Mouse (Mus musculus): ENCODE measurements around the gene Synm.

The Synm gene

GRCm38 (mm10) chr7:67759629-67759995, at the start of gene Synm:
Gene Synm, minus strand, starts transcription at chr7:67759742.
- DNase-seq: peak; percentile 78

- DNase-seq: no peak
Measured at GRCm38 (mm10) chr7:67803857-67804215, 44.3 kb upstream of the Synm start.

DNA sequence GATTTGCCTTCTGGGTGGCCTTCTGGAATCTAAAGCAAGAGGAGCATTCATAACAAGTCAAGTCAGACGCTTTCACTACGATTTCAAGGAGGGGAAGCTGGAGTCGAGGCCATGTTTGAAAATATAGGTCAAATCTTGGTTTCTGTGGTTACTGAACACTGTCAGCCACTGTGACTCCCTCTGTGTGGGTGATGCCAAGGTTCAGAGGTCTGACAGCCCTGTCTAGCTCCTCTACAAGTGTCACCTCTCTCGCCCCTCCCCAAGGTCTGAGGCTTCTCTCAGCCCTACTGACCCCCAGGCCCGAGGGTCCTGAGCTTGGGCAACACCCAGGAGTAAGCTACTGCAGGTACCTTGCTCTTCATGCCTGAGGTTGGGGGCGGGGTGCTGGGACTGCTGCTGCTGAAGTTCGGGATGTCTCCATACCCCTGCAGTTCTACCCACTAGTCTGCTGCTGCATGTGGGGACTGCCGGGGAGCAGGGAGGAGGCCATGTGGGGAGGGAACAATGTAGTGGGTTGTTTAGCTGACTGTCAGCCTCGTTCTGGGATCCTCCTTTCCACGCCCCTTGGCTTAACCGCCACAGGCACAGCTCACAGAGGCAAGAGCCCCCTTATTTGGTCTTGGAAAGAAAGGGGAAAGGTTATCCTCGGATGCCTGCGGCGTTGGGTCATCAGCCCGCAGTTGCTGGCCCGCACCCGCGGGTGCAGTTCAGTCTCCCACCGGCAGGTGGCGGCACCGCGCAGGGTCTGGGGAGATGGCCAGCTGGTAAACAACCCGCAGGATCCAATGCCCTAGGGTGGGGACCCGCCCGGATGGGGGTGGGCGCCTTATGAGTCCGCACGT, 43.7 kb upstream of the Synm start:
- DNase-seq: peak; percentile 77

GRCm38 (mm10) chr7:67801022-67801421, 41.5 kb upstream of the Synm start:
- DNase-seq: no peak

DNA sequence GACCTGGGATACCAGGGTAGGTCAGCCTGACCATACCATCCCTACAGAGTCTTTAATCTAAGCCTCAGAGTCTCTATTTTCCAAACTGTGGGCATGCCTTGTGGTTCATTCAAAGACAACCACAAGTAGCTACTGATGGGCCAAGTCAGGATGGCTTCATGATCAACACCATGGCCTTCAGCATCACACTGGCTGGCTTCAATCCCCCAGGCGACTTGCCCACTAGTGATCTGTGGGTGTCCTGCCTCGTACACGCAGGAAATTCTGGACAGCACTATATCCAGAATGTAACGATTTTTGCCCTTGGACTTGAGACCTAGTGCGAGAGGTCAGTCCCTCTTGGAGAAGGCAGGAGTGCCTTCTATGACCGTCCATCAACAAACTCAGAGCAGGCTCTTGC, 41.0 kb upstream of the Synm start:
- DNase-seq: no peak

DNA sequence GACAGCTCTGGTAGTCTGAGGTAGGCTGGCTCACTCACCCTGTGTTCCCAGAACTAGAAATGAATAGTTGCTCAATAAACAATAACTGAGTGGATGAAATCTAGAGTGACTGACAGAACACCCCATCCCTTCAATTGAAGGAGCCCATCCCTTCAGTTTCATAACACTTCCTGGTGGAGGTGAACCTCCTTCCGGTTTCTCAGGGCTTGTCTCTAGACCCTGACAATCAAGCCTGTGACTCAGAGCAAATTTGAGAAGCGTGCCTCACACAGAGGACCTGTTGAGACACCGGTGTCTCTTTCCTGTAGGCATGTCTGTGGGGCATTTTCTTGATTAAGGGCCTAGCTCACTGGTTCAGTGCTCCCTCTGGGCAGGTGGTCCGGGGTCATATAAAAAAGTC, 38.9 kb upstream of the Synm start:
- DNase-seq: no peak

DNA sequence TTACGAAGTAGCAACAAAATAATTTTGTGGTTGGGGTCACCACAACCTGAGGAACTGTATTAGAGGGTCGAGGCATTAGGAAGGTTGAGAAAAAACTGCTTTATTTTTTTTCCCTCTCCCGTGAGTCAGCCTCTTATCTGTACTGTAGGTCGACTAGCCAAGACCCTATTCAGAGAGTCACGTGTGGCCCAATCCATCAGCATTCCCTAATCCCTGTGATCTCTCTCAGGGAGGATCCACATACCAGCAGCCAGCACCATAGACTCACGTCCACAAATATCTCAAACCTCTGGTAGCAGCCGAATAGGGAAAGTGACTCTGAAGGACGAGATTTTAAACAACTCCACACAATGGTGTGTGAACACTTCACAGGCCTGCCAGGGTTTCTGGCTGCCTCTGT, 37.5 kb upstream of the Synm start:
- no peak for DNase-seq

- no peak for DNase-seq
Measured at GRCm38 (mm10) chr7:67793449-67793848, 33.9 kb upstream of the Synm start.

DNA sequence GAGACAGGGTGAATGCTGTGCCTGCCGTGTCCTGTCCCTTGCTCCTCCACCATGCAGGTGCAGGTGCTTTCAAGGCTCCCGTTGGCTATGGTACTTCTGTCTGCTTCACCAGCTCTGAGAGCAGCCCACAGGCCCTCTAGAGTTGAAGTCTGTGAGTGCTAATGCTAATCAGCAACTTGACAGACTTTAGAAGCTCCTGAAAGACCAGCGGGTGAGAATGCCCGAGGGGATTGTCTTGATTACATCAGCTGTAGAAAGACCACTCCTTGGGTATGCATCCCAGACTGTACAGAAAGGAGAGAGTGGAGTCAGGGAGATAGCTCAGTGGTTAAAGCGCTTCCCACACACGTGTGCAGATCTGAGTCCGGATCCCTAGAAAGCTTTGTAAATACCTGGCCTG, 31.7 kb upstream of the Synm start:
- no peak for DNase-seq

GRCm38 (mm10) chr7:67788713-67789112, 29.2 kb upstream of the Synm start:
- peak; percentile 80 for DNase-seq

DNA sequence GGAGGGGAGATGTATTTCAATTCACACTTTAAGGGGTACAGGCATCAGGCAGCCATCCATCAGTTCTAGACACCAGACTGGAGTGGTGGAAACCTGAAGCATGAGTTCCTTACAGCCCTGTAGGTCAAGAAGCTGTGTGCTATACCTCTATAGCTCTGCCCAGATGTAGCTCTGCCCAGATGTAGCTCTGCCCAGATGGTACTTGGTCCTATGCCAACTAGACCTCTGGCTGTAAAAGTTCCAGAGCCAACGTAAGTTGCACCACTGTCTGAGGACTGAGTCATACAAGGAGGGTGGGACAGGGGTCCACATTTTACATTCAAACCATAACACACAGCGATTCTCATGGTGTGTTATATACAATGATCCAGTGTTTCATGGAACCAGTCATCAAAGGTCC, 28.3 kb upstream of the Synm start:
- DNase-seq: no peak

- no peak for DNase-seq
Measured at GRCm38 (mm10) chr7:67776636-67777305, 17.2 kb upstream of the Synm start.

GRCm38 (mm10) chr7:67775623-67776022, 16.1 kb upstream of the Synm start:
- DNase-seq: no peak

DNA sequence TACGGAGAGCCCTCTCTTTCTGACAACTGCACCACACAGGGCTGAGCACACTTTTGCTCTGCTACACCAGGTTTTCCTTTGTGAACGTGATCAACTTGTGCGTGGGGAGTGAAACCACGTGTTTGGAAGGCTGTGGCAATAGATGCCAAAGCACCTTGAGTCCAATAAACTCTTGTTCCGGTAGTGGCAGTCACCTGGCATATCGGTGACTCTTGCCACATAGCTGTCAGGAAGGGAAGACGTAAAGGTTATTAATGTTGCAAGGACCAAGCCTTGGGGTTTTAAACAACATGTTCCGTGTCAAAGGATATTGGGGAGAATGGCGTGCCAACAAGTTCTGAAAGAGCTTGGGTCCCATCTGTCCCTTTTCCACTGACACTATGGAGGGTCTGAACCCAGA, 12.7 kb upstream of the Synm start:
- DNase-seq: no peak

DNA sequence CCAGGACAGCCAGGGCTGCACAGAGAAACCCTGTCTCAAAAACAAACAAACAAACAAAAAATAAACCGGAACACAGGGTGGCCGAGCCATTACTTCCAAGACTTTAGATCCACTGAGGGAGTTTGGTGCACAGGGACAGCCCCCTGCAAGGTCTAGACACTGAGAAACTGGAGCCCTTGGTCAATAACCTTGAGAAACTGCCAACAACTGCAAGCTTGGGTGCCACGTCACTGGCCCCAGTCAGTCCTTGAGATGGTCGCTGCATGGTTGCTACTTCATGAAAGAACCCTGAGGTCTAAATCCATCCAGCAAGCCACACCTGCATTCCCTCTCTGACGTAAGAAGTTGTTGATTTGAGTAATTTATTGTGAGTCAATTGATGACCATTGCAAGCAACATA, 9.9 kb upstream of the Synm start:
- no peak for DNase-seq

GRCm38 (mm10) chr7:67768125-67768524, 8.6 kb upstream of the Synm start:
- no peak for DNase-seq

DNA sequence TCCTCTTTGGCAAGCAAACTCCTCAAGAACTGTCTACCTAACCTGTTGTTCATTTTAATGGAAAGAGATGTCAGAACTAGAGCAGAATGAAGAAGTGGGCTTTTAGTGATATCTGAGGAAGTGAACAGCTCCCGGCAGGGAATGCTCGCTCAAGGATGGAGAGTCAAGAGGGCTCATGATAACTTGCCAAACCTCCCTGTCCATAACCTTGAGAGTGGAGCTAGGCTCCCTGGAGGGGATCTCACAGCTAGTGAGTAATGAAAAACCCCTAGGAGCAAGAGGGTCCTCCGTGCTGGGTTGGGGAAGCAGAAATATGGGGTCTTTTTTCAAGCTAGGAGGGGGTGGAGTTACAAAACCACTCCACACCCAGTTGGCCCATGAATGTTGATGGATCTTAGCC, 4.1 kb upstream of the Synm start:
- no peak for DNase-seq

DNA sequence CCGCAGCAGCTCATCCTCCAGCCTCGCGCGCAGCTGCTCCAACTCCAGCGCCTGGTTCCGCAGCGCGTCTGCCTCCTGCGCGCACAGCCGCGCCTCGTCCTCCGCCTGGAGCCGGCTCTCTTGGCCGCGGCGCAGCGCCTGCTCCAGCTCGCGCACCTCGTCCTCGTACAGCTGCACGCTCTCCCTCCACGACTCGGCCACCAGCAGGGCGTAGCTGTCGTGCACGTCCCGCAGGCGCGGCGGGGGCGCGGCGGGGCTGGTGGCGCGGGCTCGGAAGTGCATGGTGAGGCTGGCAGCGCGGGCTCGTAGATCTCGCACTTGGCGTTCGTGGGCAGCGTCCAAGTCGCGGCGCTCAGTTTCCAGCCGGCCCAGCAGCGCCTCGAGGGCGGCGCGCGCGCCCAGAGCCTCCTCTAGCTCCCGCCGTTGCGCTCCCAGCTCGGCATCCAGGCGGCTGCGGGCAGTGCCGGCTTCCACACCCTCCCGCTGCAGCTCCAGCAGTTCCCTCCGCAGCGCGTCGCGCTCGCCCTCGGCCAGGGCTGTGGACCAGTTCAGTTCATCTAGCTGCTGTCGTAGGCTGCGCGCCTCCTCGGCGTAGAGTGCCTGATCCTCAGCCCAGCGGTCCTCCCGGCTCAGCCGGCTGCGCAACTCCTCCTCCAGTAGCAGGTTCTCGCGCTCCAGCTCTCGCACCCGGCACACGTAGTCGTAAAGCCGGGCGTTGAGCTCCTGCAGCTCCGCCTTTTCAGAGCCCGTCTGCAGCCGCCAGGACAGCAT, 499 bp downstream of the Synm start:
- peak; percentile 28 for DNase-seq

GRCm38 (mm10) chr7:67758506-67758857, 1.1 kb downstream of the Synm start:
- peak; percentile 8 for DNase-seq

DNA sequence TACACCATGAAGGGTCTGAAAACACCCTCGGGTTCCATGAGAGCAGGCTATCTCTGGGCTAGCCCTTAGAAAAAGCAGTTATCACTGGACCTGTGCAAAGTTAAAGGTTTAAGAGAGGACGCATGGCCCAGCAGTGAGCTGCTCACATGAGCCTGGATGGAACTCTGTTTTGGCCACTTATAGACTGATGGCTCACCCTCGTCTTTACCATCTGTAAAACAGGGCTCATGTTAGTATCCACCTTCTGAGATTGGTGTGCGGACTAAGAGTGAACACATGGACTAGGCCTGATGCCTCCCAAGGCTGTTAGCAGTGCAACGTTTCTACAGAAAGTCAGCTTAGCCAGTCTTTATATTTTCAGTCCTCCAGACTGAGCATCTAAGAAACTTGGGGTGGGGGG, 2.9 kb downstream of the Synm start:
- no peak for DNase-seq

- DNase-seq: no peak
Measured at GRCm38 (mm10) chr7:67755366-67755765, 4.2 kb downstream of the Synm start.

GRCm38 (mm10) chr7:67754606-67755005, 4.9 kb downstream of the Synm start:
- no peak for DNase-seq

- DNase-seq: no peak
Measured at GRCm38 (mm10) chr7:67749441-67750239, 9.9 kb downstream of the Synm start.

Measured in cerebellum, adult 9-10 months (tissue).